Mouse (Mus musculus): ENCODE measurements around the gene Cnnm1. TPM values are rescaled to one million over a fixed set of nuclear protein-coding genes. Genes with fewer than 3 reads are reported as not detected.
A peak's percentile ranks its signal among the peaks of the same experiment; 100 is the strongest.

Cnnm1 gene
- total RNA-seq, 1 experiment: 2.6 TPM

GRCm38 (mm10) chr19:43440768-43441660 lies 778 bp downstream of the Cnnm1 start:
- H3K36me3 ChIP-seq (ENCODE audit: control insufficient read depth, insufficient read depth, low read length, poor library complexity, severe bottlenecking): no peaks in the 10 kb centered on the region
- peak overlapping the region; percentile 78 for H3K9ac ChIP-seq (ENCODE audit: insufficient read depth, low read depth, low read length, poor library complexity, severe bottlenecking)
- H3K27ac ChIP-seq (ENCODE audit: insufficient read depth, low read depth, low read length, poor library complexity, severe bottlenecking): no peak overlapping the region
- peak overlapping the region; percentile 79 to 84 for H3K4me3 ChIP-seq (ENCODE audit: insufficient read depth in 1 of 2, low read depth in 1 of 2, low read length in 2 of 2, poor library complexity in 1 of 2, severe bottlenecking in 1 of 2)
- H3K4me1 ChIP-seq (ENCODE audit: control insufficient read depth in 2 of 2, insufficient read depth in 2 of 2, low read length in 2 of 2, poor library complexity in 1 of 2): 0 out of 4 replicates have a peak, but pooled peaks cover 0 to 1% of the 10 kb centered on the region in 2 experiments
- DNase-seq (ENCODE audit: low read depth, low spot score): peak; percentile 20
- no peaks in the 10 kb centered on the region for H3K9me3 ChIP-seq (ENCODE audit: control insufficient read depth, insufficient read depth, low read depth, low read length)
- in situ Hi-C loops (cut with MboI; ENCODE audit: low sequenced_read_pairs in 2 of 2, unreplicated experiment in 2 of 2): no loop called here
- TF ChIP-seq CHD2 (IDR thresholded peaks at IDR 0.05; ENCODE audit: low read depth, low read length) (no peak), MAFK (IDR thresholded peaks at IDR 0.05; ENCODE audit: insufficient read depth, low read depth, low read length) (no peak), ZNF384 (IDR thresholded peaks at IDR 0.05; ENCODE audit: low read depth, low read length) (no peak)

- H3K9ac ChIP-seq (ENCODE audit: insufficient read depth, low read depth, low read length, poor library complexity, severe bottlenecking): peak overlapping the region; percentile 78
- peak overlapping the region; percentile 79 to 84 for H3K4me3 ChIP-seq (ENCODE audit: insufficient read depth in 1 of 2, low read depth in 1 of 2, low read length in 2 of 2, poor library complexity in 1 of 2, severe bottlenecking in 1 of 2)
- DNase-seq (ENCODE audit: low read depth, low spot score): no peak
- no peak overlapping the region for H3K27ac ChIP-seq (ENCODE audit: insufficient read depth, low read depth, low read length, poor library complexity, severe bottlenecking)
- H3K9me3 ChIP-seq (ENCODE audit: control insufficient read depth, insufficient read depth, low read depth, low read length): no peaks in the 10 kb centered on the region
- 0 out of 4 replicates have a peak, but pooled peaks cover 0 to 1% of the 10 kb centered on the region in 2 experiments for H3K4me1 ChIP-seq (ENCODE audit: control insufficient read depth in 2 of 2, insufficient read depth in 2 of 2, low read length in 2 of 2, poor library complexity in 1 of 2)
- H3K36me3 ChIP-seq (ENCODE audit: control insufficient read depth, insufficient read depth, low read length, poor library complexity, severe bottlenecking): no peaks in the 10 kb centered on the region
- no peak for TF ChIP-seq ZNF384 (IDR thresholded peaks at IDR 0.05; ENCODE audit: low read depth, low read length)
- no peak for TF ChIP-seq CHD2 (IDR thresholded peaks at IDR 0.05; ENCODE audit: low read depth, low read length)
- TF ChIP-seq ZC3H11A (IDR thresholded peaks at IDR 0.05; ENCODE audit: borderline replicate concordance, low read depth, low read length): no peak
- TF ChIP-seq HCFC1 (IDR thresholded peaks at IDR 0.05; ENCODE audit: borderline replicate concordance, insufficient read depth, low read length): no peak
- TF ChIP-seq MAFK (IDR thresholded peaks at IDR 0.05; ENCODE audit: insufficient read depth, low read depth, low read length): no peak
- in situ Hi-C loops (cut with MboI; ENCODE audit: low sequenced_read_pairs in 2 of 2, unreplicated experiment in 2 of 2): no loop called here
Measured at GRCm38 (mm10) chr19:43441661-43441990, 1.4 kb downstream of the Cnnm1 start.

GRCm38 (mm10) chr19:43442269-43442668 lies 2.0 kb downstream of the Cnnm1 start:
- DNase-seq (ENCODE audit: low read depth, low spot score): peak; percentile 30

GRCm38 (mm10) chr19:43442906-43443305 lies 2.7 kb downstream of the Cnnm1 start:
- Histone ChIP-seq H3K27ac (ENCODE audit: insufficient read depth, low read depth, low read length, poor library complexity, severe bottlenecking) (no peak overlapping the region), H3K9ac (ENCODE audit: insufficient read depth, low read depth, low read length, poor library complexity, severe bottlenecking) (no peak overlapping the region), H3K36me3 (ENCODE audit: control insufficient read depth, insufficient read depth, low read length, poor library complexity, severe bottlenecking) (no peaks in the 10 kb centered on the region), H3K4me3 (ENCODE audit: insufficient read depth in 1 of 2, low read depth in 1 of 2, low read length in 2 of 2, poor library complexity in 1 of 2, severe bottlenecking in 1 of 2) (no peak overlapping the region), H3K9me3 (ENCODE audit: control insufficient read depth, insufficient read depth, low read depth, low read length) (no peaks in the 10 kb centered on the region), H3K4me1 (ENCODE audit: control insufficient read depth in 2 of 2, insufficient read depth in 2 of 2, low read length in 2 of 2, poor library complexity in 1 of 2) (0 out of 4 replicates have a peak, but pooled peaks cover 0 to 1% of the 10 kb centered on the region in 2 experiments)
- TF ChIP-seq ZC3H11A (IDR thresholded peaks at IDR 0.05; ENCODE audit: borderline replicate concordance, low read depth, low read length) (no peak), HCFC1 (IDR thresholded peaks at IDR 0.05; ENCODE audit: borderline replicate concordance, insufficient read depth, low read length) (no peak), MAFK (IDR thresholded peaks at IDR 0.05; ENCODE audit: insufficient read depth, low read depth, low read length) (no peak), ZNF384 (IDR thresholded peaks at IDR 0.05; ENCODE audit: low read depth, low read length) (no peak), CHD2 (IDR thresholded peaks at IDR 0.05; ENCODE audit: low read depth, low read length) (no peak)
- in situ Hi-C loops (cut with MboI; ENCODE audit: low sequenced_read_pairs in 2 of 2, unreplicated experiment in 2 of 2): no loop called here
- no peak for DNase-seq (ENCODE audit: low read depth, low spot score)

More at GRCm38 (mm10) chr19:43442269-43442668, 2.0 kb downstream of the Cnnm1 start:
- no peak overlapping the region for H3K4me3 ChIP-seq (ENCODE audit: insufficient read depth in 1 of 2, low read depth in 1 of 2, low read length in 2 of 2, poor library complexity in 1 of 2, severe bottlenecking in 1 of 2)
- no peaks in the 10 kb centered on the region for H3K36me3 ChIP-seq (ENCODE audit: control insufficient read depth, insufficient read depth, low read length, poor library complexity, severe bottlenecking)
- no peak overlapping the region for H3K9ac ChIP-seq (ENCODE audit: insufficient read depth, low read depth, low read length, poor library complexity, severe bottlenecking)
- in situ Hi-C loops (cut with MboI; ENCODE audit: low sequenced_read_pairs in 2 of 2, unreplicated experiment in 2 of 2): no loop called here
- no peaks in the 10 kb centered on the region for H3K9me3 ChIP-seq (ENCODE audit: control insufficient read depth, insufficient read depth, low read depth, low read length)
- H3K4me1 ChIP-seq (ENCODE audit: control insufficient read depth in 2 of 2, insufficient read depth in 2 of 2, low read length in 2 of 2, poor library complexity in 1 of 2): 0 out of 4 replicates have a peak, but pooled peaks cover 0 to 1% of the 10 kb centered on the region in 2 experiments
- TF ChIP-seq ZC3H11A (IDR thresholded peaks at IDR 0.05; ENCODE audit: borderline replicate concordance, low read depth, low read length): no peak
- TF ChIP-seq MAFK (IDR thresholded peaks at IDR 0.05; ENCODE audit: insufficient read depth, low read depth, low read length): no peak
- TF ChIP-seq ZNF384 (IDR thresholded peaks at IDR 0.05; ENCODE audit: low read depth, low read length): no peak
- H3K27ac ChIP-seq (ENCODE audit: insufficient read depth, low read depth, low read length, poor library complexity, severe bottlenecking): no peak overlapping the region

Data from ES-E14 (cell line).